Mouse (Mus musculus) hematopoietic stem cell, adult 5-6 weeks (primary cell): Measurements from ENCODE around the gene Ndufa4l2. TPM values are rescaled to one million over a fixed set of nuclear protein-coding genes. Genes with fewer than 3 reads are reported as not detected.
A peak's percentile ranks its signal among the peaks of the same experiment; 100 is the strongest.

ENCODE experiments used
- ATAC-seq, 2 experiments: fragments of 125-278 bp in 1 of 2; replicated peaks in 1 of 2; 2 replicates each; pipeline ENCODE4 v1.8.0; 2016 to 2017; ENCODE audit warnings: inconsistent platforms in 2 of 2, mild to moderate bottlenecking in 2 of 2, moderate number of reproducible peaks in 2 of 2, low read depth in 1 of 2, moderate TSS enrichment in 1 of 2; ENCODE audit not compliant: low FRiP score in 2 of 2, poor library complexity in 2 of 2, severe bottlenecking in 2 of 2, insufficient read depth in 1 of 2, low TSS enrichment in 1 of 2
- total RNA-seq: library from RNA; stranded (forward); fragments of 172-1452, 232-1000 nt; gene quantifications from 2 replicates; pipeline ENCODE4 v1.2.3, GENCODE M21; 2017

Ndufa4l2 gene
- total RNA-seq, 1 experiment from 2014 or later = not detected

GRCm38 (mm10) chr10:127541510-127541909 lies 26.7 kb downstream of the Ndufa4l2 start:
- no peak for ATAC-seq

- ATAC-seq = no peak
Observed at GRCm38 (mm10) chr10:127542084-127542483, 27.3 kb downstream of the Ndufa4l2 start.

- no peak for ATAC-seq
Observed at GRCm38 (mm10) chr10:127542720-127543119, 28.0 kb downstream of the Ndufa4l2 start.

GRCm38 (mm10) chr10:127543916-127544315 lies 29.1 kb downstream of the Ndufa4l2 start:
- no peak for ATAC-seq

- no peak for ATAC-seq
Observed at GRCm38 (mm10) chr10:127544375-127544774, 29.6 kb downstream of the Ndufa4l2 start.

- ATAC-seq = no peak
Observed at GRCm38 (mm10) chr10:127546505-127546904, 31.7 kb downstream of the Ndufa4l2 start.

- ATAC-seq = no peak
Observed at GRCm38 (mm10) chr10:127548236-127548635, 33.5 kb downstream of the Ndufa4l2 start.

- ATAC-seq = no peak
Observed at GRCm38 (mm10) chr10:127549892-127550291, 35.1 kb downstream of the Ndufa4l2 start.

- ATAC-seq = peak; percentile 33 to 35; a peak in 1 of 4 replicates
Observed at GRCm38 (mm10) chr10:127555703-127556102, 40.9 kb downstream of the Ndufa4l2 start.

GRCm38 (mm10) chr10:127557397-127557796 lies 42.6 kb downstream of the Ndufa4l2 start:
- ATAC-seq = no peak

GRCm38 (mm10) chr10:127561145-127561544 lies 46.4 kb downstream of the Ndufa4l2 start:
- no peak for ATAC-seq

- ATAC-seq = peak; percentile 85 to 94
Observed at GRCm38 (mm10) chr10:127563840-127564239, 49.1 kb downstream of the Ndufa4l2 start.

- peak; percentile 30 to 66 for ATAC-seq
Observed at GRCm38 (mm10) chr10:127564301-127564700, 49.5 kb downstream of the Ndufa4l2 start.

Other genes with a start within 250 kb of the Ndufa4l2 start
- gene Dctn2, start 248.6 kb upstream of the Ndufa4l2 start, total RNA-seq = 85.8 and 96.8 TPM in 2 replicates
- gene Mbd6, start 225.9 kb upstream of the Ndufa4l2 start, total RNA-seq = 5.9 and 6.3 TPM in 2 replicates
- 104 and 211 TPM in 2 replicates for gene Mars, start 203.2 kb upstream of the Ndufa4l2 start, total RNA-seq
- gene Arhgap9, start 193.0 kb upstream of the Ndufa4l2 start, total RNA-seq = 29.5 and 43.7 TPM in 2 replicates
- not detected in 2 replicates for gene Gli1, start 173.0 kb upstream of the Ndufa4l2 start, total RNA-seq
- gene Inhbe, start 160.6 kb upstream of the Ndufa4l2 start, total RNA-seq = 0.13 TPM in 1 of 2 replicates, not detected in the other
- not detected in 2 replicates for gene Inhbc, start 144.5 kb upstream of the Ndufa4l2 start, total RNA-seq
- 41.3 and 73.9 TPM in 2 replicates for gene R3hdm2, start 134.6 kb upstream of the Ndufa4l2 start, total RNA-seq
- gene Stac3, start 13.3 kb upstream of the Ndufa4l2 start, total RNA-seq = 1.6 TPM in 1 of 2 replicates, not detected in the other
- gene Shmt2, start 7.5 kb downstream of the Ndufa4l2 start, total RNA-seq = 72.9 and 77.9 TPM in 2 replicates
- 0.31 TPM in 1 of 2 replicates, not detected in the other for gene Nxph4, start 19.6 kb downstream of the Ndufa4l2 start, total RNA-seq
- 1.2 and 8.6 TPM in 2 replicates for gene Lrp1, start 106.2 kb downstream of the Ndufa4l2 start, total RNA-seq
- 49.8 and 50.8 TPM in 2 replicates for gene Stat6, start 128.0 kb downstream of the Ndufa4l2 start, total RNA-seq
- 41.8 and 43.0 TPM in 2 replicates for gene Nemp1, start 151.9 kb downstream of the Ndufa4l2 start, total RNA-seq
- gene Nab2, start 153.6 kb downstream of the Ndufa4l2 start, total RNA-seq = 17.9 and 26.7 TPM in 2 replicates
- gene Myo1a, start 190.2 kb downstream of the Ndufa4l2 start, total RNA-seq = not detected in 2 replicates
- not detected in 2 replicates for gene Tac2, start 209.5 kb downstream of the Ndufa4l2 start, total RNA-seq
- gene Zbtb39, start 224.6 kb downstream of the Ndufa4l2 start, total RNA-seq = 5.5 and 6.8 TPM in 2 replicates
- gene Gpr182, start 236.8 kb downstream of the Ndufa4l2 start, total RNA-seq = not detected in 2 replicates
- gene Rdh1, start 244.8 kb downstream of the Ndufa4l2 start, total RNA-seq = not detected in 2 replicates
- gene Rdh16f1, start 244.8 kb downstream of the Ndufa4l2 start, total RNA-seq = not detected in 2 replicates